Mouse (Mus musculus) heart, embryonic 13.5 days (tissue): ENCODE data around the gene Disp1. TPM values are rescaled to one million over a fixed set of nuclear protein-coding genes. Genes with fewer than 3 reads are reported as not detected.

ENCODE experiments used
- ATAC-seq: fragments of 200-750 bp; cut with Nextera tagmentation; 2 replicates; pipeline ENCODE4 v1.8.0; 2017; ENCODE audit warnings: moderate TSS enrichment; ENCODE audit not compliant: insufficient number of reproducible peaks, low FRiP score, low TSS enrichment; ENCODE audit errors: extremely low read depth
- H3K27ac ChIP-seq: fragments of 300-500 bp; sonication (generic); replicated peaks from 2 replicates; pipeline ENCODE4 v1.5.1; 2015; ENCODE audit warnings: moderate library complexity, mild to moderate bottlenecking, inconsistent platforms
- H3K27me3 ChIP-seq: fragments of 300-500 bp; sonication (generic); replicated peaks from 2 replicates; pipeline ENCODE4 v1.6.1; 2015; ENCODE audit warnings: mild to moderate bottlenecking, inconsistent platforms
- H3K36me3 ChIP-seq: fragments of 300-500 bp; sonication (generic); 2 replicates; pipeline ENCODE4 v1.6.1; 2015; ENCODE audit warnings: mild to moderate bottlenecking, inconsistent platforms
- H3K4me1 ChIP-seq: fragments of 300-500 bp; sonication (generic); 2 replicates; pipeline ENCODE4 v1.6.1; 2015; ENCODE audit warnings: inconsistent platforms
- H3K4me2 ChIP-seq: fragments of 300-500 bp; sonication (generic); 2 replicates; pipeline ENCODE4 v1.6.1; 2015; ENCODE audit warnings: inconsistent platforms, mild to moderate bottlenecking, moderate library complexity
- H3K4me3 ChIP-seq: fragments of 300-500 bp; sonication (generic); 2 replicates; pipeline ENCODE4 v1.5.1; 2015; ENCODE audit warnings: moderate library complexity, mild to moderate bottlenecking, inconsistent platforms
- H3K9ac ChIP-seq: fragments of 300-500 bp; sonication (generic); 2 replicates; pipeline ENCODE4 v1.6.1; 2015; ENCODE audit warnings: inconsistent platforms, mild to moderate bottlenecking, moderate library complexity
- H3K9me3 ChIP-seq: fragments of 300-500 bp; sonication (generic); 2 replicates; pipeline ENCODE4 v1.6.1; 2016; ENCODE audit warnings: inconsistent platforms
- WGBS: fragments of 180-500 bp; shearing (Covaris S2); methylation state at CpG from one replicate; pipeline ENCODE4 v1.1.7; 2015; ENCODE audit warnings: mixed read lengths; 5-methylcytosine and 5-hydroxymethylcytosine counted together
- polyA plus RNA-seq: library from polyadenylated mRNA; unstranded; fragments of >200 nt; fragmentation: Nextera tagmentation; extraction: Ambion mirVana; gene quantifications from 2 replicates; pipeline ENCODE4 v1.2.1, GENCODE M21; 2015

Disp1 gene
- polyA plus RNA-seq, 1 experiment from 2014 or later: 9.1 TPM

GRCm38 (mm10) chr1:183160188-183160587 lies 61.1 kb downstream of the Disp1 start:
- H3K36me3 ChIP-seq: peaks cover 11% of the 10 kb centered on the region; the same call in 1 of the 2 replicates
- H3K4me1 ChIP-seq: peaks cover 31% of the 10 kb centered on the region
- H3K4me3 ChIP-seq: no peak overlapping the region
- H3K9me3 ChIP-seq: peaks cover 10% of the 10 kb centered on the region
- no peak overlapping the region for H3K27ac ChIP-seq
- WGBS: 80% methylated on average over 6 of the region's 6 CpGs
- H3K9ac ChIP-seq: no peak overlapping the region
- ATAC-seq: no peak
- no peak overlapping the region for H3K4me2 ChIP-seq
- H3K27me3 ChIP-seq: no peaks in the 10 kb centered on the region

GRCm38 (mm10) chr1:183159183-183159582 lies 62.1 kb downstream of the Disp1 start:
- H3K27ac ChIP-seq: no peak overlapping the region
- no peak for ATAC-seq

GRCm38 (mm10) chr1:183155600-183155999 lies 65.7 kb downstream of the Disp1 start:
- H3K27me3 ChIP-seq: no peaks in the 10 kb centered on the region
- peaks cover 11% of the 10 kb centered on the region; the same call in 1 of the 2 replicates for H3K36me3 ChIP-seq
- peak overlapping the region; percentile 24; the same call in 1 of the 2 replicates for H3K9ac ChIP-seq
- H3K27ac ChIP-seq: peak overlapping the region; percentile 33
- H3K4me3 ChIP-seq: no peak overlapping the region
- H3K4me2 ChIP-seq: no peak overlapping the region
- H3K9me3 ChIP-seq: peaks cover 10% of the 10 kb centered on the region
- peaks cover 31% of the 10 kb centered on the region for H3K4me1 ChIP-seq
- no peak for ATAC-seq
- 41% methylated on average over 5 of the region's 5 CpGs for WGBS

More at GRCm38 (mm10) chr1:183159183-183159582, 62.1 kb downstream of the Disp1 start:
- no peaks in the 10 kb centered on the region for H3K27me3 ChIP-seq
- WGBS: 62% methylated on average over 7 of the region's 7 CpGs
- peaks cover 11% of the 10 kb centered on the region; the same call in 1 of the 2 replicates for H3K36me3 ChIP-seq
- peaks cover 10% of the 10 kb centered on the region for H3K9me3 ChIP-seq
- peaks cover 31% of the 10 kb centered on the region for H3K4me1 ChIP-seq
- H3K4me2 ChIP-seq: no peak overlapping the region
- H3K9ac ChIP-seq: no peak overlapping the region
- no peak overlapping the region for H3K4me3 ChIP-seq

GRCm38 (mm10) chr1:183154296-183155204 lies 66.8 kb downstream of the Disp1 start:
- no peak for ATAC-seq
- Histone ChIP-seq H3K27ac (peak overlapping the region; percentile 33; the same call in 1 of the 2 replicates), H3K36me3 (peaks cover 11% of the 10 kb centered on the region; the same call in 1 of the 2 replicates), H3K9me3 (peaks cover 10% of the 10 kb centered on the region), H3K4me2 (no peak overlapping the region), H3K4me1 (peaks cover 41% of the 10 kb centered on the region), H3K9ac (peak overlapping the region; percentile 37; the same call in 1 of the 2 replicates), H3K27me3 (no peaks in the 10 kb centered on the region), H3K4me3 (no peak overlapping the region)
- 45% methylated on average over 7 of the region's 7 CpGs for WGBS

GRCm38 (mm10) chr1:183153354-183153753 lies 68.0 kb downstream of the Disp1 start:
- H3K4me1 ChIP-seq: peaks cover 47% of the 10 kb centered on the region
- H3K9me3 ChIP-seq: peaks cover 9% of the 10 kb centered on the region
- peaks cover 10% of the 10 kb centered on the region; the same call in 1 of the 2 replicates for H3K36me3 ChIP-seq
- H3K4me3 ChIP-seq: no peak overlapping the region
- no peaks in the 10 kb centered on the region for H3K27me3 ChIP-seq
- no peak for ATAC-seq
- H3K4me2 ChIP-seq: no peak overlapping the region
- H3K27ac ChIP-seq: no peak overlapping the region
- 96% methylated on average over 4 of the region's 4 CpGs for WGBS
- H3K9ac ChIP-seq: no peak overlapping the region

GRCm38 (mm10) chr1:183151510-183152319 lies 69.6 kb downstream of the Disp1 start:
- no peaks in the 10 kb centered on the region for H3K36me3 ChIP-seq
- H3K27ac ChIP-seq: no peak overlapping the region
- H3K9ac ChIP-seq: no peak overlapping the region
- H3K9me3 ChIP-seq: no peaks in the 10 kb centered on the region
- H3K4me2 ChIP-seq: no peak overlapping the region
- WGBS: 58% methylated on average over 12 of the region's 12 CpGs
- no peaks in the 10 kb centered on the region for H3K27me3 ChIP-seq
- no peak overlapping the region for H3K4me3 ChIP-seq
- ATAC-seq: no peak
- H3K4me1 ChIP-seq: peaks cover 58% of the 10 kb centered on the region

- no peak overlapping the region for H3K4me3 ChIP-seq
- no peak for ATAC-seq
- H3K9ac ChIP-seq: no peak overlapping the region
- no peaks in the 10 kb centered on the region for H3K27me3 ChIP-seq
- no peaks in the 10 kb centered on the region for H3K36me3 ChIP-seq
- peaks cover 63% of the 10 kb centered on the region for H3K4me1 ChIP-seq
- no peak overlapping the region for H3K4me2 ChIP-seq
- WGBS: 58% methylated on average over 12 of the region's 12 CpGs
- H3K9me3 ChIP-seq: no peaks in the 10 kb centered on the region
- no peak overlapping the region for H3K27ac ChIP-seq
Measured at GRCm38 (mm10) chr1:183150379-183150840, 70.9 kb downstream of the Disp1 start.

GRCm38 (mm10) chr1:183149571-183150105 lies 71.7 kb downstream of the Disp1 start:
- no peak overlapping the region for H3K4me2 ChIP-seq
- no peak overlapping the region for H3K9ac ChIP-seq
- H3K27ac ChIP-seq: no peak overlapping the region
- H3K27me3 ChIP-seq: no peaks in the 10 kb centered on the region
- no peaks in the 10 kb centered on the region for H3K36me3 ChIP-seq
- WGBS: 44% methylated on average over 5 of the region's 5 CpGs
- H3K4me3 ChIP-seq: no peak overlapping the region
- peaks cover 60% of the 10 kb centered on the region for H3K4me1 ChIP-seq
- no peak for ATAC-seq
- no peaks in the 10 kb centered on the region for H3K9me3 ChIP-seq

GRCm38 (mm10) chr1:183147438-183147841 lies 73.9 kb downstream of the Disp1 start:
- Histone ChIP-seq H3K4me1 (peaks cover 63% of the 10 kb centered on the region), H3K9me3 (no peaks in the 10 kb centered on the region), H3K4me3 (peak overlapping the region; percentile 37; the same call in 1 of the 2 replicates), H3K9ac (peak overlapping the region; percentile 75; the same call in 1 of the 2 replicates), H3K4me2 (peak overlapping the region; percentile 59), H3K27me3 (no peaks in the 10 kb centered on the region), H3K36me3 (no peaks in the 10 kb centered on the region), H3K27ac (peak overlapping the region; percentile 46; the same call in 1 of the 2 replicates)
- WGBS: 19% methylated on average over 5 of the region's 5 CpGs
- peak; percentile 61 for ATAC-seq

- 14% methylated on average over 9 of the region's 9 CpGs for WGBS
- H3K36me3 ChIP-seq: no peaks in the 10 kb centered on the region
- peak overlapping the region; percentile 57 for H3K27ac ChIP-seq
- H3K9me3 ChIP-seq: no peaks in the 10 kb centered on the region
- no peak for ATAC-seq
- H3K27me3 ChIP-seq: no peaks in the 10 kb centered on the region
- H3K4me1 ChIP-seq: peaks cover 65% of the 10 kb centered on the region
- H3K9ac ChIP-seq: peak overlapping the region; percentile 75
- peak overlapping the region; percentile 37 for H3K4me3 ChIP-seq
- peak overlapping the region; percentile 59 for H3K4me2 ChIP-seq
Measured at GRCm38 (mm10) chr1:183146795-183147194, 74.5 kb downstream of the Disp1 start.
